In the genomic region with DNA sequence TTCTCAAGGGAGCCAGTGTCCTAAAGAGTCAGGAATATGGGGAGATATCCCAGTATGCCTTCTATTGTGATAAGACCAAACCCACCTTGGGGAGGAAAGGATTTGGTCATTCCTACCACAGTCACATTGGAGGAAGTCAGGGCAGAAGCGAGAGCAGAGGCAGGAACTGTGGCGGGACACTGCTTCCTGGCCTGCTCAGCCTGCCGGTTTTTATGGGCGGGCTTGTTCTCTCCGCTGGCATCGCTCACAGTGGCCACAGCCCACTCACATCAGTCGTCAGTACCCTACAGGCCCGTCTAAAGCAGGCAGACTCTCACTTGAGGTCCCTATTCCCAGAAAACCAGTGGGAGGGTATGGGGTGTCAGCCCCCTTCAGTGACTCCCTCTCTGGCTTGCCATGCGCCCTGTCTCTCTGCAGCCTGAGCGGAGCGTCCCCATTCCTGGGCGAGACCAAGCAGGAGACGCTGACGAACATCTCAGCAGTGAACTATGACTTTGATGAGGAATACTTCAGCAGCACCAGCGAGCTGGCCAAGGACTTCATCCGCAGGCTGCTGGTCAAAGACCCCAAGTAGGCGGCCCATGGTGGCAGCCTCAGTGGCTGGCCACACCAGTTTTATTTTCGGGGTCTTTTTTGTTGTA, we compare ENCODE assay signal across 9 mouse cellular contexts. TPM values are rescaled to one million over a fixed set of nuclear protein-coding genes. Genes with fewer than 3 reads are reported as not detected.
DNase-seq lines count a peak whose midpoint lies in the region; ATAC-seq and TF ChIP-seq lines count a peak whose summit lies in the region.
"Had no signal": no experiment of that assay in that cellular context is flagged by ENCODE, and none has a peak within 500 bp of the region (broad histone marks: within the 10 kb centered on the region; RNA-seq: fewer than 3 reads in every experiment).

No protein-coding gene starts in this region.

- 76% methylated on average over 18 of the region's 18 CpGs for WGBS in liver, adult 2 months
- WGBS in forebrain, embryonic 13.5 days, result 89% methylated on average over 18 of the region's 18 CpGs
- 81% methylated on average over 18 of the region's 18 CpGs for WGBS in intestine, embryonic 16.5 days
- 89% methylated on average over 18 of the region's 18 CpGs for WGBS in midbrain, embryonic 13.5 days

- H3K27me3 ChIP-seq in liver, adult 2 months (ENCODE audit: control insufficient read depth, insufficient read depth, low read length), result no peaks in the 10 kb centered on the region
- H3K27me3 ChIP-seq in forebrain, embryonic 13.5 days, result peaks cover 30% of the 10 kb centered on the region
- peaks cover 12% of the 10 kb centered on the region; the same call in 1 of the 2 replicates for H3K27me3 ChIP-seq in intestine, embryonic 16.5 days (replicated peaks; ENCODE audit: control insufficient read depth, insufficient read depth, low read length)
- H3K27me3 ChIP-seq in midbrain, embryonic 13.5 days, result peaks cover 27% of the 10 kb centered on the region

- H3K4me1 ChIP-seq in liver, adult 2 months (ENCODE audit: control insufficient read depth, insufficient read depth, low read length), result peaks cover 6% of the 10 kb centered on the region
- H3K4me1 ChIP-seq in forebrain, embryonic 13.5 days, result peaks cover 23% of the 10 kb centered on the region
- peaks cover 27% of the 10 kb centered on the region for H3K4me1 ChIP-seq in intestine, embryonic 16.5 days (ENCODE audit: control insufficient read depth, insufficient read depth, low read length)
- peaks cover 30% of the 10 kb centered on the region for H3K4me1 ChIP-seq in midbrain, embryonic 13.5 days (replicated peaks)

- no peak for ATAC-seq in forebrain, embryonic 13.5 days
- ATAC-seq in intestine, embryonic 16.5 days, result no peak
- no peak for ATAC-seq in midbrain, embryonic 13.5 days
- no peak for ATAC-seq in activated CD4-positive, CD25-positive, alpha-beta regulatory T cell, adult 4 months

- no peaks in the 10 kb centered on the region for H3K9me3 ChIP-seq in forebrain, embryonic 13.5 days (replicated peaks)
- no peaks in the 10 kb centered on the region for H3K9me3 ChIP-seq in intestine, embryonic 16.5 days (ENCODE audit: control insufficient read depth, low read length)
- no peaks in the 10 kb centered on the region for H3K9me3 ChIP-seq in midbrain, embryonic 13.5 days
- H3K9me3 ChIP-seq: midbrain, embryonic 12.5 days had no signal

- H3K4me2 ChIP-seq in forebrain, embryonic 13.5 days, result peak overlapping the region; percentile 96
- H3K4me2 ChIP-seq in intestine, embryonic 16.5 days (ENCODE audit: low read depth, low read length), result peak overlapping the region; percentile 98
- peak overlapping the region; percentile 83 for H3K4me2 ChIP-seq in midbrain, embryonic 13.5 days (replicated peaks)

- no peak for DNase-seq in liver, adult 2 months (ENCODE audit: extremely low read depth, low read depth, low spot score)
- no peak for DNase-seq in liver
- no peak for DNase-seq in layer of hippocampus, postnatal 25 days (ENCODE audit: extremely low spot score in 1 of 2, low spot score in 1 of 2)
- DNase-seq in testis, postnatal 14 days (ENCODE audit: low spot score), result no peak

- no peaks in the 10 kb centered on the region for H3K36me3 ChIP-seq in liver, adult 2 months (ENCODE audit: control insufficient read depth, insufficient read depth, low read length)
- H3K36me3 ChIP-seq in forebrain, embryonic 13.5 days (ENCODE audit: poor library complexity, severe bottlenecking), result peaks cover 33% of the 10 kb centered on the region
- peaks cover 18% of the 10 kb centered on the region for H3K36me3 ChIP-seq in intestine, embryonic 16.5 days (ENCODE audit: control insufficient read depth, insufficient read depth, low read length)
- H3K36me3 ChIP-seq in midbrain, embryonic 13.5 days, result peaks cover 38% of the 10 kb centered on the region

- H3K27ac ChIP-seq in liver, adult 2 months (replicated peaks; ENCODE audit: insufficient read depth, low read depth, low read length), result no peak overlapping the region
- peak overlapping the region; percentile 94; the same call in 1 of the 2 replicates for H3K27ac ChIP-seq in forebrain, embryonic 13.5 days
- H3K27ac ChIP-seq in intestine, embryonic 16.5 days (ENCODE audit: low read length), result no peak overlapping the region
- no peak overlapping the region for H3K27ac ChIP-seq in midbrain, embryonic 13.5 days

- H3K4me3 ChIP-seq in liver, adult 2 months (ENCODE audit: insufficient read depth, low read depth, low read length), result no peak overlapping the region
- H3K4me3 ChIP-seq in forebrain, embryonic 13.5 days, result peak overlapping the region; percentile 63
- no peak overlapping the region for H3K4me3 ChIP-seq in intestine, embryonic 16.5 days (ENCODE audit: low read length)
- peak overlapping the region; percentile 59 for H3K4me3 ChIP-seq in midbrain, embryonic 13.5 days (replicated peaks)

- no peak for TF ChIP-seq CTCF in liver, adult 2 months (IDR thresholded peaks at IDR 0.05; ENCODE audit: low read depth, low read length)

- no peaks in the 10 kb centered on the region; the same call in 1 of the 2 replicates for H3K79me2 ChIP-seq in liver, adult 2 months (ENCODE audit: control insufficient read depth, insufficient read depth, low read length)

- no peak for TF ChIP-seq POLR2A in liver, adult 2 months (IDR thresholded peaks at IDR 0.05; ENCODE audit: extremely low read depth, insufficient read depth, low read length)

- peak overlapping the region; percentile 9; the same call in 1 of the 2 replicates for H3K9ac ChIP-seq in liver, adult 2 months (ENCODE audit: low read depth, low read length)
- H3K9ac ChIP-seq in forebrain, embryonic 13.5 days, result no peak overlapping the region
- peak overlapping the region; percentile 90; the same call in 1 of the 2 replicates for H3K9ac ChIP-seq in intestine, embryonic 16.5 days (ENCODE audit: low read depth, low read length)
- no peak overlapping the region for H3K9ac ChIP-seq in midbrain, embryonic 13.5 days (replicated peaks)

RNA-seq across cellular contexts. Expression of a gene that starts 7.8 kb away (rescaled TPM):
- total RNA-seq in liver, adult 2 months (2014; rRNA removed), result not detected in 2 replicates
- polyA plus RNA-seq in liver, adult 2 months (2012; rRNA removed), result not detected in 2 replicates
- not detected in 2 replicates for polyA plus RNA-seq in forebrain, embryonic 13.5 days (2015; fragmentation: Nextera tagmentation; extraction: Ambion mirVana)
- polyA plus RNA-seq in intestine, embryonic 16.5 days (2015; fragmentation: Nextera tagmentation; extraction: Ambion mirVana), result not detected in 2 replicates
- polyA plus RNA-seq in midbrain, embryonic 13.5 days (2015; fragmentation: Nextera tagmentation; extraction: Ambion mirVana), result 0.12 and 0.15 TPM in 2 replicates
- not detected for total RNA-seq in layer of hippocampus, postnatal 25 days (2021)
- not detected for polyA plus RNA-seq in activated CD4-positive, CD25-positive, alpha-beta regulatory T cell, adult 4 months (2017; shearing (Covaris generic))
- polyA plus RNA-seq: midbrain, embryonic 12.5 days had no signal

RNA-seq across cellular contexts. Expression of a gene that starts 8.7 kb away (rescaled TPM):
- total RNA-seq in liver, adult 2 months (2014; rRNA removed), result 14.1 and 16.0 TPM in 2 replicates
- 42.5 and 44.2 TPM in 2 replicates for polyA plus RNA-seq in liver, adult 2 months (2012; rRNA removed)
- 43.5 and 47.7 TPM in 2 replicates for polyA plus RNA-seq in forebrain, embryonic 13.5 days (2015; fragmentation: Nextera tagmentation; extraction: Ambion mirVana)
- 15.4 and 47.6 TPM in 2 replicates for polyA plus RNA-seq in intestine, embryonic 16.5 days (2015; fragmentation: Nextera tagmentation; extraction: Ambion mirVana)
- 48.4 and 67.3 TPM in 2 replicates for polyA plus RNA-seq in midbrain, embryonic 13.5 days (2015; fragmentation: Nextera tagmentation; extraction: Ambion mirVana)
- 10 to 100 TPM; 71.7 to 71.8 TPM for total RNA-seq in layer of hippocampus, postnatal 25 days (2021)
- polyA plus RNA-seq in activated CD4-positive, CD25-positive, alpha-beta regulatory T cell, adult 4 months (2017; shearing (Covaris generic)), result 1 to 10 TPM; 4.1 to 4.9 TPM

RNA-seq across cellular contexts. Expression of a gene that starts 10.4 kb away (rescaled TPM):
- total RNA-seq in liver, adult 2 months (2014; rRNA removed), result 0.09 TPM in 1 of 2 replicates, not detected in the other
- polyA plus RNA-seq in liver, adult 2 months (2012; rRNA removed), result not detected in 2 replicates
- polyA plus RNA-seq in forebrain, embryonic 13.5 days (2015; fragmentation: Nextera tagmentation; extraction: Ambion mirVana), result not detected in 2 replicates
- polyA plus RNA-seq in intestine, embryonic 16.5 days (2015; fragmentation: Nextera tagmentation; extraction: Ambion mirVana), result 0.17 TPM in 1 of 2 replicates, not detected in the other
- 0.16 TPM in 1 of 2 replicates, not detected in the other for polyA plus RNA-seq in midbrain, embryonic 13.5 days (2015; fragmentation: Nextera tagmentation; extraction: Ambion mirVana)
- total RNA-seq in layer of hippocampus, postnatal 25 days (2021), result under 1 TPM; 0.19 to 0.20 TPM
- polyA plus RNA-seq in activated CD4-positive, CD25-positive, alpha-beta regulatory T cell, adult 4 months (2017; shearing (Covaris generic)), result under 1 TPM in 1 of 2 experiments, not detected in 1; 0.17 TPM
- polyA plus RNA-seq: midbrain, embryonic 12.5 days had no signal

RNA-seq across cellular contexts. Expression of a gene that starts 15.0 kb away (rescaled TPM):
- total RNA-seq in liver, adult 2 months (2014; rRNA removed), result 812 and 946 TPM in 2 replicates
- polyA plus RNA-seq in liver, adult 2 months (2012; rRNA removed), result 1,151 and 1,204 TPM in 2 replicates
- 555 and 583 TPM in 2 replicates for polyA plus RNA-seq in forebrain, embryonic 13.5 days (2015; fragmentation: Nextera tagmentation; extraction: Ambion mirVana)
- 526 and 531 TPM in 2 replicates for polyA plus RNA-seq in intestine, embryonic 16.5 days (2015; fragmentation: Nextera tagmentation; extraction: Ambion mirVana)
- polyA plus RNA-seq in midbrain, embryonic 13.5 days (2015; fragmentation: Nextera tagmentation; extraction: Ambion mirVana), result 565 and 579 TPM in 2 replicates
- 100 to 1,000 TPM; 896 to 944 TPM for total RNA-seq in layer of hippocampus, postnatal 25 days (2021)
- polyA plus RNA-seq in activated CD4-positive, CD25-positive, alpha-beta regulatory T cell, adult 4 months (2017; shearing (Covaris generic)), result 1,000 to 10,000 TPM in 1 of 2 experiments, 100 to 1,000 TPM in 1; 933 to 1,303 TPM

RNA-seq across cellular contexts. Expression of a gene that starts 23.7 kb away (rescaled TPM):
- total RNA-seq in liver, adult 2 months (2014; rRNA removed), result 8.9 and 10.1 TPM in 2 replicates
- polyA plus RNA-seq in liver, adult 2 months (2012; rRNA removed), result 17.8 and 22.7 TPM in 2 replicates
- polyA plus RNA-seq in forebrain, embryonic 13.5 days (2015; fragmentation: Nextera tagmentation; extraction: Ambion mirVana), result 54.2 and 57.0 TPM in 2 replicates
- 52.5 and 54.4 TPM in 2 replicates for polyA plus RNA-seq in intestine, embryonic 16.5 days (2015; fragmentation: Nextera tagmentation; extraction: Ambion mirVana)
- 60.0 and 60.9 TPM in 2 replicates for polyA plus RNA-seq in midbrain, embryonic 13.5 days (2015; fragmentation: Nextera tagmentation; extraction: Ambion mirVana)
- total RNA-seq in layer of hippocampus, postnatal 25 days (2021), result 10 to 100 TPM; 28.2 to 28.9 TPM
- 10 to 100 TPM; 17.6 to 23.8 TPM for polyA plus RNA-seq in activated CD4-positive, CD25-positive, alpha-beta regulatory T cell, adult 4 months (2017; shearing (Covaris generic))

Comparison
In these comparisons a context has a peak if more than half of its experiments do, and no peak if none do; other contexts are left out.
1. H3K4me3 ChIP-seq: peak in forebrain, embryonic 13.5 days (single experiment) and midbrain, embryonic 13.5 days (single experiment); none in liver, adult 2 months (single experiment) and intestine, embryonic 16.5 days (single experiment).
2. H3K9ac ChIP-seq: peak in liver, adult 2 months (single experiment) and intestine, embryonic 16.5 days (single experiment); none in forebrain, embryonic 13.5 days (single experiment) and midbrain, embryonic 13.5 days (single experiment).
3. Peak in every context shown above with its lines, with median percentiles within 50 percentile points of each other: H3K4me2 ChIP-seq.